ENCODE assay signal across 11 mouse cellular contexts in the genomic region with DNA sequence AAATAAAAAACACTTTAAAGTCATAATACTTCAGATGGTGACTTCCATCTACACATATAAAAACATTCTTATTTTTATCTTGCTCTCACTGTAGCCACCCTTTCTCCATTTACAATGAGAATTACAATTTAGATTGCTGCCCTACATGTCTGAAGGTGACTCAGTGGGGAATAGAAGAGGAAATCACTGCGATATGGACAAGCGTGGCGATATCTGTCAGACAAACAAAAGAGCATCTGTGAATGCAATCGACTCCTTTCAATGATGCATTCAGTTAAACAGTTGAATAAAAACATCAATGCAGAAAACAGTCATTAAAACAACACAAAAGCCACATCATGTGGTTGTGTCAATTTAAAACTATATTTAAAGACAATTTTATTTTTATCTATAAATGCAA.
"Had no signal": no experiment of that assay in that cellular context is flagged by ENCODE, and none has a peak within 500 bp of the region (broad histone marks: within the 10 kb centered on the region; RNA-seq: fewer than 3 reads in every experiment).

No protein-coding gene starts in this region.

- H3K4me3 ChIP-seq: left cerebral cortex, adult 2 months; limb, embryonic 10.5 days; liver, embryonic 15.5 days had no signal

- H3K4me1 ChIP-seq: limb, embryonic 10.5 days; liver, embryonic 15.5 days had no signal

- DNase-seq: kidney, adult 8-10 months; kidney, postnatal 25 days; lung, adult 2 months; lung, postnatal 4 days; thymus, postnatal 4 days had no signal

- H3K27ac ChIP-seq: left cerebral cortex, adult 2 months; limb, embryonic 10.5 days; liver, embryonic 15.5 days; stomach, postnatal 0 days had no signal

- H3K9ac ChIP-seq: liver, embryonic 15.5 days had no signal

- H3K9me3 ChIP-seq: limb, embryonic 10.5 days; liver, embryonic 15.5 days had no signal

- H3K4me2 ChIP-seq: liver, embryonic 11.5 days; liver, embryonic 15.5 days had no signal

- ATAC-seq: lung, postnatal 0 days had no signal

- H3K27me3 ChIP-seq: liver, embryonic 15.5 days had no signal

- H3K36me3 ChIP-seq: limb, embryonic 10.5 days; liver, embryonic 15.5 days had no signal
